ENCODE assay signal across 8 mouse cellular contexts in genomic region chrX:53161115-53161514, GRCm38 (mm10).
DNase-seq lines count a peak whose midpoint lies in the region; ATAC-seq lines count a peak whose summit lies in the region.

No protein-coding gene starts in this region.

- no peak overlapping the region for H3K4me3 ChIP-seq in forebrain, embryonic 14.5 days (ENCODE audit: low read depth, low read length)
- H3K4me3 ChIP-seq in forebrain, embryonic 16.5 days (replicated peaks; ENCODE audit: low read length): no peak overlapping the region
- H3K4me3 ChIP-seq in heart, embryonic 15.5 days: no peak overlapping the region
- no peak overlapping the region for H3K4me3 ChIP-seq in lung, embryonic 16.5 days (ENCODE audit: low read length)
- no peak overlapping the region for H3K4me3 ChIP-seq in forebrain, embryonic 11.5 days (ENCODE audit: low read depth, low read length)

- no peak overlapping the region for H3K27ac ChIP-seq in forebrain, embryonic 14.5 days (ENCODE audit: low read depth, low read length)
- no peak overlapping the region for H3K27ac ChIP-seq in forebrain, embryonic 16.5 days (ENCODE audit: low read length)
- peak overlapping the region; percentile 68 for H3K27ac ChIP-seq in heart, embryonic 15.5 days
- H3K27ac ChIP-seq in lung, embryonic 16.5 days (ENCODE audit: low read length): peak overlapping the region; percentile 89
- H3K27ac ChIP-seq in forebrain, embryonic 11.5 days (ENCODE audit: low read depth, low read length): no peak overlapping the region

- H3K9me3 ChIP-seq in forebrain, embryonic 14.5 days (replicated peaks; ENCODE audit: control insufficient read depth, low read length): no peaks in the 10 kb centered on the region
- H3K9me3 ChIP-seq in forebrain, embryonic 16.5 days (ENCODE audit: control insufficient read depth, low read length): no peaks in the 10 kb centered on the region
- H3K9me3 ChIP-seq in heart, embryonic 15.5 days (replicated peaks): no peaks in the 10 kb centered on the region
- no peaks in the 10 kb centered on the region for H3K9me3 ChIP-seq in lung, embryonic 16.5 days (ENCODE audit: control insufficient read depth, low read length)
- H3K9me3 ChIP-seq in forebrain, embryonic 11.5 days (ENCODE audit: control insufficient read depth, low read length): no peaks in the 10 kb centered on the region

- WGBS in forebrain, embryonic 14.5 days: 67% methylated on average over 5 of the region's 5 CpGs
- 81% methylated on average over 5 of the region's 5 CpGs for WGBS in forebrain, embryonic 16.5 days
- 25% methylated on average over 5 of the region's 5 CpGs for WGBS in heart, embryonic 15.5 days
- WGBS in lung, embryonic 16.5 days: 24% methylated on average over 5 of the region's 5 CpGs
- 74% methylated on average over 5 of the region's 5 CpGs for WGBS in forebrain, embryonic 11.5 days

- no peak overlapping the region for H3K4me2 ChIP-seq in forebrain, embryonic 14.5 days (ENCODE audit: low read length)
- H3K4me2 ChIP-seq in forebrain, embryonic 16.5 days (ENCODE audit: low read length): no peak overlapping the region
- no peak overlapping the region for H3K4me2 ChIP-seq in heart, embryonic 15.5 days
- H3K4me2 ChIP-seq in lung, embryonic 16.5 days (ENCODE audit: low read depth, low read length): no peak overlapping the region
- H3K4me2 ChIP-seq in forebrain, embryonic 11.5 days (ENCODE audit: low read depth, low read length, severe bottlenecking): no peak overlapping the region

- peak; percentile 0 for DNase-seq in forebrain, embryonic 14.5 days (ENCODE audit: low spot score)
- peak; percentile 29 to 30 for DNase-seq in adrenal gland, adult 18-20 months (ENCODE audit: low spot score in 2 of 2)
- no peak for DNase-seq in left cerebral cortex, postnatal 25 days (ENCODE audit: low spot score in 2 of 2)
- DNase-seq in forebrain, embryonic 11.5 days (ENCODE audit: low spot score): no peak
- DNase-seq in frontal cortex, adult 2 months (ENCODE audit: extremely low spot score in 1 of 2, low spot score in 1 of 2): no peak

- no peak overlapping the region for H3K9ac ChIP-seq in forebrain, embryonic 14.5 days (ENCODE audit: low read length)
- H3K9ac ChIP-seq in forebrain, embryonic 16.5 days (replicated peaks; ENCODE audit: low read depth, low read length): no peak overlapping the region
- H3K9ac ChIP-seq in heart, embryonic 15.5 days: no peak overlapping the region
- no peak overlapping the region for H3K9ac ChIP-seq in lung, embryonic 16.5 days (ENCODE audit: low read length)
- H3K9ac ChIP-seq in forebrain, embryonic 11.5 days (ENCODE audit: low read length): no peak overlapping the region

- ATAC-seq in forebrain, embryonic 14.5 days: no peak
- ATAC-seq in forebrain, embryonic 16.5 days: no peak
- ATAC-seq in heart, embryonic 15.5 days (replicated peaks; ENCODE audit: insufficient number of reproducible peaks, insufficient read depth, low FRiP score, low read depth): no peak; the same call in 1 of the 2 replicates
- peak; percentile 84 for ATAC-seq in lung, embryonic 16.5 days (ENCODE audit: low read depth)
- ATAC-seq in forebrain, embryonic 11.5 days (replicated peaks; ENCODE audit: low FRiP score): no peak

- H3K4me1 ChIP-seq in forebrain, embryonic 14.5 days (ENCODE audit: control insufficient read depth, insufficient read depth, low read length): no peaks in the 10 kb centered on the region
- H3K4me1 ChIP-seq in forebrain, embryonic 16.5 days (replicated peaks; ENCODE audit: control insufficient read depth, insufficient read depth, low read length): no peaks in the 10 kb centered on the region
- peaks cover 18% of the 10 kb centered on the region for H3K4me1 ChIP-seq in heart, embryonic 15.5 days (replicated peaks)
- H3K4me1 ChIP-seq in lung, embryonic 16.5 days (replicated peaks; ENCODE audit: control insufficient read depth, insufficient read depth, low read length): peaks cover 20% of the 10 kb centered on the region
- H3K4me1 ChIP-seq in forebrain, embryonic 11.5 days (replicated peaks; ENCODE audit: control insufficient read depth, insufficient read depth, low read length): no peaks in the 10 kb centered on the region

- intact Hi-C loops in left cerebral cortex, postnatal 25 days (cut with DNase I): no loop called here

- no peaks in the 10 kb centered on the region for H3K36me3 ChIP-seq in forebrain, embryonic 14.5 days (ENCODE audit: control insufficient read depth, insufficient read depth, low read length)
- H3K36me3 ChIP-seq in forebrain, embryonic 16.5 days (ENCODE audit: control insufficient read depth, insufficient read depth): no peaks in the 10 kb centered on the region
- no peaks in the 10 kb centered on the region for H3K36me3 ChIP-seq in heart, embryonic 15.5 days
- no peaks in the 10 kb centered on the region for H3K36me3 ChIP-seq in lung, embryonic 16.5 days (ENCODE audit: control insufficient read depth, insufficient read depth, low read length)
- H3K36me3 ChIP-seq in forebrain, embryonic 11.5 days (ENCODE audit: control insufficient read depth, insufficient read depth, low read length): no peaks in the 10 kb centered on the region

- H3K27me3 ChIP-seq in forebrain, embryonic 14.5 days (replicated peaks; ENCODE audit: control insufficient read depth, insufficient read depth, low read length): no peaks in the 10 kb centered on the region
- H3K27me3 ChIP-seq in forebrain, embryonic 16.5 days (replicated peaks; ENCODE audit: control insufficient read depth, insufficient read depth, low read length): no peaks in the 10 kb centered on the region
- H3K27me3 ChIP-seq in heart, embryonic 15.5 days: no peaks in the 10 kb centered on the region
- H3K27me3 ChIP-seq in lung, embryonic 16.5 days (ENCODE audit: control insufficient read depth, insufficient read depth, low read depth, low read length): no peaks in the 10 kb centered on the region
- no peaks in the 10 kb centered on the region for H3K27me3 ChIP-seq in forebrain, embryonic 11.5 days (ENCODE audit: control insufficient read depth, insufficient read depth, low read length)

Comparison
In these comparisons a context has a peak if more than half of its experiments do, and no peak if none do; other contexts are left out.
1. DNase-seq: peak in forebrain, embryonic 14.5 days (single experiment) and adrenal gland, adult 18-20 months (2 of 2); none in left cerebral cortex, postnatal 25 days (0 of 2), forebrain, embryonic 11.5 days (single experiment) and frontal cortex, adult 2 months (0 of 2).
2. H3K27ac ChIP-seq: peak in heart, embryonic 15.5 days (single experiment) and lung, embryonic 16.5 days (single experiment); none in forebrain, embryonic 14.5 days (single experiment), forebrain, embryonic 16.5 days (single experiment) and forebrain, embryonic 11.5 days (single experiment).